Comparison of ENCODE assay signal across 18 mouse cellular contexts in genomic region chr12:102514751-102515150, GRCm38 (mm10). TPM values are rescaled to one million over a fixed set of nuclear protein-coding genes. Genes with fewer than 3 reads are reported as not detected.
"Had no signal": no experiment of that assay in that cellular context is flagged by ENCODE, and none has a peak within 500 bp of the region (broad histone marks: within the 10 kb centered on the region; RNA-seq: fewer than 3 reads in every experiment).

No protein-coding gene starts in this region.

- H3K4me2 ChIP-seq: kidney, embryonic 15.5 days; limb, embryonic 12.5 days; limb, embryonic 15.5 days; liver, embryonic 11.5 days; lung, embryonic 15.5 days; midbrain, embryonic 11.5 days had no signal

- H3K27ac ChIP-seq: kidney, embryonic 15.5 days; limb, embryonic 12.5 days; limb, embryonic 15.5 days; liver, embryonic 14.5 days; lung, embryonic 15.5 days had no signal

- DNase-seq: kidney, postnatal 10 days; kidney, postnatal 36 days; liver, postnatal 0 days; lung, postnatal 14 days; lung, postnatal 4 days; midbrain, embryonic 14.5 days; thymus, adult 2 months; thymus, postnatal 14 days; thymus, postnatal 4 days had no signal

- H3K9ac ChIP-seq: kidney, embryonic 15.5 days; limb, embryonic 12.5 days; limb, embryonic 15.5 days; liver, embryonic 14.5 days; liver, postnatal 0 days; lung, embryonic 15.5 days had no signal

- H3K4me3 ChIP-seq: kidney, embryonic 15.5 days; limb, embryonic 12.5 days; limb, embryonic 15.5 days; lung, embryonic 15.5 days had no signal

- H3K4me1 ChIP-seq: kidney, embryonic 15.5 days; limb, embryonic 12.5 days; lung, embryonic 15.5 days had no signal

- H3K9me3 ChIP-seq: kidney, embryonic 15.5 days; limb, embryonic 12.5 days; limb, embryonic 15.5 days; lung, embryonic 15.5 days had no signal

- H3K36me3 ChIP-seq: kidney, embryonic 15.5 days; limb, embryonic 12.5 days; limb, embryonic 15.5 days; lung, embryonic 15.5 days had no signal

- H3K27me3 ChIP-seq: kidney, embryonic 15.5 days; lung, embryonic 15.5 days had no signal

- ATAC-seq: liver, postnatal 0 days had no signal

RNA-seq across cellular contexts. Expression of gene Chga, which starts 40.0 kb away (rescaled TPM):
- total RNA-seq: megakaryocyte progenitor cell, adult 5-6 weeks; megakaryocyte-erythroid progenitor cell, adult 5-6 weeks had no signal
